Mouse (Mus musculus) central nervous system, embryonic 18 days (tissue): ENCODE data around the gene Mctp2. TPM values are rescaled to one million over a fixed set of nuclear protein-coding genes. Genes with fewer than 3 reads are reported as not detected.

Source experiments
- polyA plus RNA-seq: library from polyadenylated mRNA; depleted of rRNA; stranded (reverse); fragments of >200 nt; gene quantifications from 2 replicates; pipeline ENCODE4 v1.2.3, GENCODE M21; 2012; rRNA removed

Mctp2 gene
- 0.39 and 1.2 TPM in 2 replicates for polyA plus RNA-seq

GRCm38 (mm10) chr7:72306382-72306841 is at the start of gene Mctp2:
Mctp2 (minus strand) TSS chr7:72306608.

